ENCODE assay signal across 10 mouse cellular contexts in the genomic region with DNA sequence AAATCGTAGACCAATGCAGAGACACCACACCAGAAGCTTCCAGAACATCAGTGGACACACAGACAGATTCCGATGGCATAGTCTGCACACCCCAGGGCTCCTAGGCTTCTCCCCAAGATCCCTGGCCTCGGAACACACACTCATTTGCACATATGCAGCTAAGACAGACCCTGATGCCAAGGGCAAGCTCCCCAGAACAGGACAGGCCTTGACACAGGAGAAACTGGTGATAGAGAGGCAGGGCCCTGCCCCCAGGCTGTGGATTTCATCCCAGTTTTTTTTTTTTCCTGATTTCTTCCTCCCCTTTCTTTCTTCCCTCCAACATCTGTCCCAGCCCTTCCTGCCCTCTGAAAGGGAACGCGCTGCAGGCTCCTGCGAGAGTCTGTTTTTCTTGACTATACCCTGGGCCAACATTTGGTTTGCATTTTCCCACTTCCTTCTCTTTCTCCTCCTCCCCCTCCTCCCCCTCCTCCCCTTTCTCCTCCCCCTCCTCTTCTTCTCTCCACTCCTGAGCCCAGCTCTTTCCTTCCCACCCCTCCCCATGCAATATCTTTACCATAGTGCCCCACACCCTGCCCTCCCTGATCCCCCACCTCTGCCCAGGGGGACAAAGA. TPM values are rescaled to one million over a fixed set of nuclear protein-coding genes. Genes with fewer than 3 reads are reported as not detected.
DNase-seq lines count a peak whose midpoint lies in the region; ATAC-seq lines count a peak whose summit lies in the region.
"Had no signal": no experiment of that assay in that cellular context is flagged by ENCODE, and none has a peak within 500 bp of the region (broad histone marks: within the 10 kb centered on the region; RNA-seq: fewer than 3 reads in every experiment).

No protein-coding gene starts in this region.

- H3K27me3 ChIP-seq in kidney, embryonic 15.5 days: peaks cover 12% of the 10 kb centered on the region
- H3K27me3 ChIP-seq in forebrain, embryonic 13.5 days: peaks cover 2% of the 10 kb centered on the region; the same call in 1 of the 2 replicates
- H3K27me3 ChIP-seq in liver, embryonic 13.5 days: peaks cover 47% of the 10 kb centered on the region

- ATAC-seq in kidney, embryonic 15.5 days (replicated peaks; ENCODE audit: low FRiP score): 0 out of 2 replicates have a peak, but pooled peaks have one; percentile 20
- no peak for ATAC-seq in forebrain, embryonic 13.5 days
- no peak for ATAC-seq in liver, embryonic 13.5 days (ENCODE audit: low read depth)

- no peaks in the 10 kb centered on the region for H3K9me3 ChIP-seq in kidney, embryonic 15.5 days (replicated peaks)
- no peaks in the 10 kb centered on the region for H3K9me3 ChIP-seq in forebrain, embryonic 13.5 days (replicated peaks)
- no peaks in the 10 kb centered on the region for H3K9me3 ChIP-seq in liver, embryonic 13.5 days (replicated peaks)

- peaks cover 61% of the 10 kb centered on the region for H3K4me1 ChIP-seq in kidney, embryonic 15.5 days
- peaks cover 43% of the 10 kb centered on the region for H3K4me1 ChIP-seq in forebrain, embryonic 13.5 days
- no peaks in the 10 kb centered on the region for H3K4me1 ChIP-seq in liver, embryonic 13.5 days (replicated peaks)

- WGBS in kidney, embryonic 15.5 days: 31% methylated on average over 6 of the region's 6 CpGs
- 43% methylated on average over 6 of the region's 6 CpGs for WGBS in forebrain, embryonic 13.5 days
- WGBS in liver, embryonic 13.5 days (ENCODE audit: insufficient replicate concordance): 29% methylated on average over 6 of the region's 6 CpGs

- no peak for DNase-seq in kidney, postnatal 14 days
- peak; percentile 51 for DNase-seq in ZHBTc4 (ENCODE audit: low read depth, low spot score)
- no peak for DNase-seq in liver, embryonic 13.5 days
- DNase-seq in cerebellum, postnatal 36 days: no peak
- no peak for DNase-seq in frontal cortex, postnatal 14 days (ENCODE audit: low spot score in 2 of 2)
- no peak for DNase-seq in c-Kit-positive CD71-positive TER-119-positive erythroid progenitor cells, embryonic 14.5 days (ENCODE audit: low spot score)

- no peaks in the 10 kb centered on the region for H3K36me3 ChIP-seq in kidney, embryonic 15.5 days
- H3K36me3 ChIP-seq in forebrain, embryonic 13.5 days (ENCODE audit: poor library complexity, severe bottlenecking): no peaks in the 10 kb centered on the region
- no peaks in the 10 kb centered on the region for H3K36me3 ChIP-seq in liver, embryonic 13.5 days

- peak overlapping the region; percentile 53 for H3K4me2 ChIP-seq in kidney, embryonic 15.5 days
- H3K4me2 ChIP-seq in forebrain, embryonic 13.5 days: no peak overlapping the region
- no peak overlapping the region for H3K4me2 ChIP-seq in liver, embryonic 13.5 days

- H3K27ac ChIP-seq in kidney, embryonic 15.5 days: peak overlapping the region; percentile 91
- H3K27ac ChIP-seq in forebrain, embryonic 13.5 days: 0 out of 2 replicates have a peak overlapping the region, but pooled peaks have one; percentile 16
- 0 out of 2 replicates have a peak overlapping the region, but pooled peaks have one; percentile 12 for H3K27ac ChIP-seq in liver, embryonic 13.5 days
- H3K27ac ChIP-seq: liver, embryonic 14.5 days had no signal

- H3K4me3 ChIP-seq in kidney, embryonic 15.5 days (replicated peaks): no peak overlapping the region
- no peak overlapping the region for H3K4me3 ChIP-seq in forebrain, embryonic 13.5 days
- H3K4me3 ChIP-seq in liver, embryonic 13.5 days (replicated peaks): no peak overlapping the region
- H3K4me3 ChIP-seq: erythroblast, embryonic 14.5 days had no signal

- H3K9ac ChIP-seq in kidney, embryonic 15.5 days: no peak overlapping the region
- H3K9ac ChIP-seq in forebrain, embryonic 13.5 days: no peak overlapping the region
- no peak overlapping the region for H3K9ac ChIP-seq in liver, embryonic 13.5 days
- H3K9ac ChIP-seq: liver, embryonic 14.5 days had no signal

RNA-seq across cellular contexts. Expression of a gene that starts 32.5 kb away (rescaled TPM):
- polyA plus RNA-seq in kidney, embryonic 15.5 days (2015; fragmentation: Nextera tagmentation; extraction: Ambion mirVana): 62.7 and 70.9 TPM in 2 replicates
- polyA plus RNA-seq in forebrain, embryonic 13.5 days (2015; fragmentation: Nextera tagmentation; extraction: Ambion mirVana): 10.4 and 10.6 TPM in 2 replicates
- 11.3 and 11.7 TPM in 2 replicates for polyA plus RNA-seq in liver, embryonic 13.5 days (2015; fragmentation: Nextera tagmentation; extraction: Ambion mirVana)

RNA-seq across cellular contexts. Expression of a gene that starts 33.6 kb away (rescaled TPM):
- 0.17 and 0.40 TPM in 2 replicates for polyA plus RNA-seq in kidney, embryonic 15.5 days (2015; fragmentation: Nextera tagmentation; extraction: Ambion mirVana)
- polyA plus RNA-seq in forebrain, embryonic 13.5 days (2015; fragmentation: Nextera tagmentation; extraction: Ambion mirVana): 0.19 and 0.26 TPM in 2 replicates
- 0.10 TPM in 2 replicates for polyA plus RNA-seq in liver, embryonic 13.5 days (2015; fragmentation: Nextera tagmentation; extraction: Ambion mirVana)
- polyA plus RNA-seq: erythroblast, embryonic 14.5 days had no signal

Comparison
In these comparisons a context has a peak if more than half of its experiments do, and no peak if none do; other contexts are left out.
1. H3K27ac ChIP-seq: peak in every context shown above with its lines; median percentile 91 in kidney, embryonic 15.5 days; 16 in forebrain, embryonic 13.5 days; 12 in liver, embryonic 13.5 days.